Mouse (Mus musculus) cortical plate, adult 2 months (tissue): ENCODE data around the gene Ahnak.

Experiments used
- CTCF ChIP-seq: fragments of 200-500 bp; IDR thresholded peaks from 2 replicates; pipeline ENCODE4 v1.5.1; 2011; ENCODE audit warnings: mild to moderate bottlenecking, control low read depth, low read length; ENCODE audit not compliant: insufficient read depth; ENCODE audit errors: extremely low read depth
- POLR2A ChIP-seq: fragments of 200-500 bp; IDR thresholded peaks from 2 replicates; pipeline ENCODE4 v1.6.1; 2011; ENCODE audit warnings: mild to moderate bottlenecking, low read length, control low read depth; ENCODE audit not compliant: insufficient read depth; ENCODE audit errors: extremely low read depth

- TF ChIP-seq CTCF (no peak), POLR2A (no peak)
Measured at GRCm38 (mm10) chr19:8975491-8975890, 13.6 kb upstream of the Ahnak start.
